Comparison of ENCODE assay signal across 19 mouse cellular contexts in genomic region chr10:63160671-63161070, GRCm38 (mm10). TPM values are rescaled to one million over a fixed set of nuclear protein-coding genes. Genes with fewer than 3 reads are reported as not detected.
A peak's percentile ranks its signal among the peaks of the same experiment; 100 is the strongest.
DNase-seq lines count a peak whose midpoint lies in the region; ATAC-seq and TF ChIP-seq lines count a peak whose summit lies in the region.
"Had no signal": no experiment of that assay in that cellular context is flagged by ENCODE, and none has a peak within 500 bp of the region (broad histone marks: within the 10 kb centered on the region; RNA-seq: fewer than 3 reads in every experiment).

No protein-coding gene starts in this region.

- no peak for TF ChIP-seq POLR2A in lung, adult 2 months (IDR thresholded peaks at IDR 0.05; ENCODE audit: borderline replicate concordance, extremely low read depth, low read depth, low read length)

- no peaks in the 10 kb centered on the region for H3K9me3 ChIP-seq in embryonic facial prominence, embryonic 11.5 days (replicated peaks; ENCODE audit: control insufficient read depth, low read length)
- no peaks in the 10 kb centered on the region for H3K9me3 ChIP-seq in embryonic facial prominence, embryonic 10.5 days
- no peaks in the 10 kb centered on the region for H3K9me3 ChIP-seq in kidney, embryonic 16.5 days (ENCODE audit: low read length)
- H3K9me3 ChIP-seq in ES-E14 (ENCODE audit: control insufficient read depth, insufficient read depth, low read depth, low read length), result no peaks in the 10 kb centered on the region
- H3K9me3 ChIP-seq in liver, embryonic 13.5 days (replicated peaks), result no peaks in the 10 kb centered on the region
- H3K9me3 ChIP-seq: limb, embryonic 15.5 days; midbrain, embryonic 13.5 days had no signal

- no peak overlapping the region for H3K27ac ChIP-seq in embryonic facial prominence, embryonic 11.5 days (replicated peaks; ENCODE audit: low read depth, low read length)
- no peak overlapping the region for H3K27ac ChIP-seq in embryonic facial prominence, embryonic 10.5 days (replicated peaks)
- H3K27ac ChIP-seq in kidney, embryonic 16.5 days (ENCODE audit: low read length), result no peak overlapping the region
- H3K27ac ChIP-seq in ES-E14 (ENCODE audit: insufficient read depth, low read depth, low read length, poor library complexity, severe bottlenecking), result no peak overlapping the region
- H3K27ac ChIP-seq in liver, embryonic 13.5 days, result 0 out of 2 replicates have a peak overlapping the region, but pooled peaks have one; percentile 35
- H3K27ac ChIP-seq: hindbrain, postnatal 0 days; limb, embryonic 15.5 days; midbrain, embryonic 13.5 days; stomach, postnatal 0 days had no signal

- 70% methylated on average over 12 of the region's 12 CpGs for WGBS in embryonic facial prominence, embryonic 11.5 days
- WGBS in embryonic facial prominence, embryonic 10.5 days, result 77% methylated on average over 12 of the region's 12 CpGs
- 64% methylated on average over 12 of the region's 12 CpGs for WGBS in kidney, embryonic 16.5 days
- WGBS in liver, embryonic 13.5 days (ENCODE audit: insufficient replicate concordance), result 69% methylated on average over 12 of the region's 12 CpGs
- 72% methylated on average over 12 of the region's 12 CpGs for WGBS in lung, adult 2 months

- no peak overlapping the region for H3K4me2 ChIP-seq in embryonic facial prominence, embryonic 11.5 days (ENCODE audit: low read depth, low read length)
- no peak overlapping the region for H3K4me2 ChIP-seq in kidney, embryonic 16.5 days (replicated peaks; ENCODE audit: low read depth, low read length)
- H3K4me2 ChIP-seq in liver, embryonic 13.5 days, result peak overlapping the region; percentile 53
- H3K4me2 ChIP-seq: limb, embryonic 15.5 days; midbrain, embryonic 13.5 days had no signal

- H3K4me1 ChIP-seq in embryonic facial prominence, embryonic 11.5 days (ENCODE audit: control insufficient read depth, insufficient read depth, low read length), result no peaks in the 10 kb centered on the region
- no peaks in the 10 kb centered on the region for H3K4me1 ChIP-seq in embryonic facial prominence, embryonic 10.5 days
- H3K4me1 ChIP-seq in kidney, embryonic 16.5 days (ENCODE audit: insufficient read depth, low read length), result no peaks in the 10 kb centered on the region
- peaks cover 0 to 7% of the 10 kb centered on the region in 2 experiments; a peak in 2 of 4 replicates for H3K4me1 ChIP-seq in ES-E14 (ENCODE audit: control insufficient read depth in 2 of 2, insufficient read depth in 2 of 2, low read length in 2 of 2, poor library complexity in 1 of 2)
- H3K4me1 ChIP-seq in liver, embryonic 13.5 days (replicated peaks), result peaks cover 27% of the 10 kb centered on the region
- no peaks in the 10 kb centered on the region for H3K4me1 ChIP-seq in lung, adult 2 months (ENCODE audit: control insufficient read depth, insufficient read depth, low read length)
- H3K4me1 ChIP-seq: limb, embryonic 15.5 days; midbrain, embryonic 13.5 days had no signal

- H3K27me3 ChIP-seq in embryonic facial prominence, embryonic 11.5 days (ENCODE audit: control insufficient read depth, insufficient read depth, low read length), result no peaks in the 10 kb centered on the region
- no peaks in the 10 kb centered on the region for H3K27me3 ChIP-seq in embryonic facial prominence, embryonic 10.5 days (replicated peaks; ENCODE audit: low read depth, poor library complexity, severe bottlenecking)
- no peaks in the 10 kb centered on the region for H3K27me3 ChIP-seq in kidney, embryonic 16.5 days (ENCODE audit: insufficient read depth, low read length)
- H3K27me3 ChIP-seq in liver, embryonic 13.5 days, result no peaks in the 10 kb centered on the region
- H3K27me3 ChIP-seq: limb, embryonic 15.5 days; midbrain, embryonic 13.5 days had no signal

- intact Hi-C loops in gastrocnemius, postnatal 14 days (cut with DNase I; ENCODE audit: low total_unique reads), result no loop called here

- no peak for ATAC-seq in embryonic facial prominence, embryonic 11.5 days (replicated peaks; ENCODE audit: insufficient number of reproducible peaks, low FRiP score, low TSS enrichment, low read depth)
- ATAC-seq in kidney, embryonic 16.5 days (ENCODE audit: low FRiP score, low TSS enrichment), result no peak
- ATAC-seq in liver, embryonic 13.5 days (ENCODE audit: low read depth), result peak; percentile 13; the same call in 1 of the 2 replicates
- ATAC-seq: hindbrain, postnatal 0 days; midbrain, embryonic 13.5 days had no signal

- peak; percentile 31 for DNase-seq in embryonic facial prominence, embryonic 11.5 days (ENCODE audit: low spot score)
- DNase-seq in embryonic facial prominence, embryonic 10.5 days (ENCODE audit: low spot score), result no peak
- peak; percentile 11 for DNase-seq in kidney, adult 9 months
- DNase-seq in ES-E14 (ENCODE audit: low read depth, low spot score), result no peak
- DNase-seq in liver, embryonic 13.5 days, result peak; percentile 12
- DNase-seq in gastrocnemius, postnatal 14 days, result no peak
- no peak for DNase-seq in lung, adult 2 months
- DNase-seq: adrenal gland, postnatal 10 days; cerebellum, adult 8-10 months; gastrocnemius, postnatal 25 days; heart, postnatal 10 days; kidney, adult 18-20 months; right cerebral cortex, adult 18-20 months had no signal

- in situ Hi-C loops in ES-E14 (cut with MboI; ENCODE audit: low sequenced_read_pairs in 2 of 2, unreplicated experiment in 2 of 2), result no loop called here

- no peak for TF ChIP-seq CTCF in lung, adult 2 months (IDR thresholded peaks at IDR 0.05; ENCODE audit: insufficient read depth, low read length)

- H3K9ac ChIP-seq in embryonic facial prominence, embryonic 11.5 days (replicated peaks; ENCODE audit: low read length), result no peak overlapping the region
- no peak overlapping the region for H3K9ac ChIP-seq in kidney, embryonic 16.5 days (replicated peaks; ENCODE audit: low read length)
- peak overlapping the region; percentile 39; the same call in 1 of the 2 replicates for H3K9ac ChIP-seq in ES-E14 (ENCODE audit: insufficient read depth, low read depth, low read length, poor library complexity, severe bottlenecking)
- H3K9ac ChIP-seq in liver, embryonic 13.5 days, result no peak overlapping the region
- H3K9ac ChIP-seq: limb, embryonic 15.5 days; midbrain, embryonic 13.5 days had no signal

- H3K36me3 ChIP-seq in embryonic facial prominence, embryonic 11.5 days (replicated peaks; ENCODE audit: control insufficient read depth, insufficient read depth, low read depth, low read length), result no peaks in the 10 kb centered on the region
- H3K36me3 ChIP-seq in embryonic facial prominence, embryonic 10.5 days (replicated peaks), result no peaks in the 10 kb centered on the region
- H3K36me3 ChIP-seq in kidney, embryonic 16.5 days (ENCODE audit: insufficient read depth, low read length), result no peaks in the 10 kb centered on the region
- H3K36me3 ChIP-seq in ES-E14 (ENCODE audit: control insufficient read depth, insufficient read depth, low read length, poor library complexity, severe bottlenecking), result no peaks in the 10 kb centered on the region
- no peaks in the 10 kb centered on the region for H3K36me3 ChIP-seq in liver, embryonic 13.5 days
- H3K36me3 ChIP-seq: limb, embryonic 15.5 days; midbrain, embryonic 13.5 days had no signal

- no peak overlapping the region for H3K4me3 ChIP-seq in embryonic facial prominence, embryonic 11.5 days (ENCODE audit: low read depth, low read length)
- no peak overlapping the region for H3K4me3 ChIP-seq in embryonic facial prominence, embryonic 10.5 days
- H3K4me3 ChIP-seq in kidney, embryonic 16.5 days (ENCODE audit: low read length), result no peak overlapping the region
- H3K4me3 ChIP-seq in ES-E14 (ENCODE audit: insufficient read depth in 1 of 2, low read depth in 1 of 2, low read length in 2 of 2, poor library complexity in 1 of 2, severe bottlenecking in 1 of 2), result peak overlapping the region in 1 of 2 experiments; percentile 6; a peak in 2 of 4 replicates
- 0 out of 2 replicates have a peak overlapping the region, but pooled peaks have one; percentile 6 for H3K4me3 ChIP-seq in liver, embryonic 13.5 days (replicated peaks)
- H3K4me3 ChIP-seq in lung, adult 2 months (replicated peaks; ENCODE audit: extremely low read depth, low read depth, low read length), result no peak overlapping the region
- H3K4me3 ChIP-seq: limb, embryonic 15.5 days; midbrain, embryonic 13.5 days had no signal

TF ChIP-seq in ES-E14, 5 proteins besides CTCF, POLR2A, EP300 and RAD21:
- TF ChIP-seq ZNF384 (IDR thresholded peaks at IDR 0.05; ENCODE audit: low read depth, low read length) (no peak), HCFC1 (IDR thresholded peaks at IDR 0.05; ENCODE audit: borderline replicate concordance, insufficient read depth, low read length) (no peak), ZC3H11A (IDR thresholded peaks at IDR 0.05; ENCODE audit: borderline replicate concordance, low read depth, low read length) (no peak), MAFK (IDR thresholded peaks at IDR 0.05; ENCODE audit: insufficient read depth, low read depth, low read length) (no peak), CHD2 (IDR thresholded peaks at IDR 0.05; ENCODE audit: low read depth, low read length) (no peak)

RNA-seq across cellular contexts. Expression of gene Mypn, which starts 43.1 kb away (rescaled TPM):
- polyA plus RNA-seq in embryonic facial prominence, embryonic 11.5 days (2014; fragmentation: Nextera tagmentation; extraction: Ambion mirVana), result 0.45 TPM in 1 of 2 replicates, not detected in the other
- 0.04 TPM in 1 of 2 replicates, not detected in the other for polyA plus RNA-seq in embryonic facial prominence, embryonic 10.5 days (2016; fragmentation: Nextera tagmentation; extraction: Ambion mirVana)
- polyA plus RNA-seq in kidney, embryonic 16.5 days (2015; fragmentation: Nextera tagmentation; extraction: Ambion mirVana), result 0.10 and 0.18 TPM in 2 replicates
- 1.0 and 1.1 TPM in 2 replicates for total RNA-seq in ES-E14 (2012; rRNA removed)
- polyA plus RNA-seq in liver, embryonic 13.5 days (2015; fragmentation: Nextera tagmentation; extraction: Ambion mirVana), result 0.06 and 0.07 TPM in 2 replicates
- total RNA-seq in gastrocnemius, postnatal 14 days (2021), result 100 to 1,000 TPM; 240 to 247 TPM
- 0.63 and 2.6 TPM in 2 replicates for polyA plus RNA-seq in lung, adult 2 months (2012; rRNA removed)
- polyA plus RNA-seq: spleen, adult 2 months had no signal

Comparison
In these comparisons a context has a peak if more than half of its experiments do, and no peak if none do; other contexts are left out.
1. DNase-seq: peak in embryonic facial prominence, embryonic 11.5 days (single experiment), kidney, adult 9 months (single experiment) and liver, embryonic 13.5 days (single experiment); none in embryonic facial prominence, embryonic 10.5 days (single experiment), ES-E14 (single experiment), gastrocnemius, postnatal 14 days (single experiment) and lung, adult 2 months (single experiment).